Mouse (Mus musculus): ENCODE data around the gene Atp6ap1. TPM values are rescaled to one million over a fixed set of nuclear protein-coding genes. Genes with fewer than 3 reads are reported as not detected.
A peak's percentile ranks its signal among the peaks of the same experiment; 100 is the strongest.

The Atp6ap1 gene
- polyA plus RNA-seq, 1 experiment from 2014 or later: 90.7 TPM

- no peak for DNase-seq (ENCODE audit: low spot score)
- H3K27me3 ChIP-seq (ENCODE audit: low read depth, poor library complexity, severe bottlenecking): peaks cover 21% of the 10 kb centered on the region
- peaks cover 28% of the 10 kb centered on the region for H3K4me1 ChIP-seq
- H3K27ac ChIP-seq: peak overlapping the region; percentile 95
- H3K36me3 ChIP-seq: peaks cover 25% of the 10 kb centered on the region
- no peaks in the 10 kb centered on the region for H3K9me3 ChIP-seq (replicated peaks)
- H3K4me3 ChIP-seq: peak overlapping the region; percentile 60
- 31% methylated on average over 10 of the region's 10 CpGs for WGBS
Measured at GRCm38 (mm10) chrX:74329215-74329671, 32.3 kb downstream of the Atp6ap1 start.

DNA sequence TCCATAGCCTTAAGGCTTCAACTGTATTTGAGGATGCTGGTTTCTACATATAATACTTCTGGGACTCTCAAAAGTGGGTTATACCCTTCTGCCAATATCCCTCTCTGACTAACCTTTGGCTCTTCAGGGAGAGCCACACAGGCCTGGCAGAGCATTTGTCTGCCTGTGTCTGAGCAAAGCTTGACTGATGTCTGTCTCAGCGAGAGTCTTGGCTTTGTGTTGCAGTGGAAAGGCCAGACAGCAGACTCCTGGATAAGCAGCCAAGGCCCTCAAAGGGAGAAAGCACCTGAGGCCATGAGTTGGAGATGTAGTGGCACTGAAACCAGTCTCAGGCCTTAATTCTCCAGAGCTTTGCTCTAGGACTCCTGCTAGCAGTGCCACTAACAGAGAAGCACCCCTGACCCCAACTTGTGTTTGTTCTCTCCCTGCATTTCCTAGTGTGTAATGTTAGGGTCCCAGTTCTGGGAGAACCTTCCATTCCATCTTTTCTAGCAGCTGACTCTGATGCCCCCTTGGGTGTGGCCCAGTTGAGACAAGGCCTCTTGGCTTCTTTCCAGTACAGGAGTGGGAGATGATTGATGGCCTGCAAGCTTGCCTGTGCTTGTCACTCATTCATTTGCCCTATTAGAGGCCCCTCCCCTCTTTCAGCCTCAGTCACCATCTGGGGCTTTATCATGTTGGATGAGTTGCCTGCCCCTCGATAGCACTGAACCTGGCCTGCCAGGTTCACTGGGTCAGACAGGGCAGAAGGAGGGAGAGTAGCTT is 33.5 kb downstream of the Atp6ap1 start:
- 38% methylated on average over 2 of the region's 2 CpGs for WGBS
- Histone ChIP-seq H3K4me1 (peaks cover 28% of the 10 kb centered on the region), H3K9me3 (replicated peaks) (no peaks in the 10 kb centered on the region), H3K4me3 (peak overlapping the region; percentile 60), H3K27ac (peak overlapping the region; percentile 95; the same call in 1 of the 2 replicates), H3K36me3 (peaks cover 36% of the 10 kb centered on the region), H3K27me3 (ENCODE audit: low read depth, poor library complexity, severe bottlenecking) (peaks cover 21% of the 10 kb centered on the region)
- DNase-seq (ENCODE audit: low spot score): no peak

- 25% methylated on average over 13 of the region's 13 CpGs for WGBS
Measured at GRCm38 (mm10) chrX:74352645-74353466, 56.0 kb downstream of the Atp6ap1 start.

DNA sequence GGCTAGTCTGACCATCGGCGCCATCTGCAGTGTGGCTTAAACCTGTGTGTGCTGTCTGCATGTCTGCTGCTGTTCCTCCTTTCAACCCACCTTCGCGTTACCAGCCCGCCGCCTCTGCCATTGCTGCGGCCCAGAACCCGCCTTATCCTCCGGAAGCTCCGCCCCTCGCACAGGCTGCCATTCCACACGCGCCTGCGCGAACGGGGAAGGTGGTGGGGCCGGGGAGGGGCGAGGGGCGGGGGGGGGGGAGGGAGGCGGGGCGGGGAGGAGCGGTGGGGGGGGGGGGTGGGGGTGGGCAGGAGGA is 56.5 kb downstream of the Atp6ap1 start, which contains the start of gene Lage3:
Gene Lage3 (minus strand): TSS at position 152 of the 304 bp plus-strand sequence.
- DNase-seq (ENCODE audit: low spot score): peak; percentile 75
- Histone ChIP-seq H3K27me3 (ENCODE audit: low read depth, poor library complexity, severe bottlenecking) (no peaks in the 10 kb centered on the region), H3K4me1 (no peaks in the 10 kb centered on the region), H3K4me3 (peak within 1 kb of the TSS; percentile 56), H3K36me3 (no peaks in the 10 kb centered on the region), H3K27ac (peak within 1 kb of the TSS; percentile 80), H3K9me3 (replicated peaks) (no peaks in the 10 kb centered on the region)
- 10% methylated on average over 9 of the region's 22 CpGs for WGBS

More at GRCm38 (mm10) chrX:74352645-74353466, 56.0 kb downstream of the Atp6ap1 start:
- no peaks in the 10 kb centered on the region for H3K27me3 ChIP-seq (ENCODE audit: low read depth, poor library complexity, severe bottlenecking)
- peak overlapping the region; percentile 56 for H3K4me3 ChIP-seq
- no peaks in the 10 kb centered on the region for H3K9me3 ChIP-seq (replicated peaks)
- DNase-seq (ENCODE audit: low spot score): no peak
- no peaks in the 10 kb centered on the region for H3K4me1 ChIP-seq
- no peaks in the 10 kb centered on the region for H3K36me3 ChIP-seq
- peak overlapping the region; percentile 80 for H3K27ac ChIP-seq

Small RNA genes within 50 kb of the gene (microRNA-seq; reads per million reads assigned to microRNA genes)
- not detected for gene Mir7091
- not detected for gene Mir7092

Other genes with a start within 250 kb of the Atp6ap1 start
- gene Opn1mw, start 169.6 kb upstream of the Atp6ap1 start, polyA plus RNA-seq (2016; fragmentation: Nextera tagmentation; extraction: Ambion mirVana): not detected in 2 replicates
- gene Mecp2, start 161.7 kb upstream of the Atp6ap1 start, polyA plus RNA-seq (2016; fragmentation: Nextera tagmentation; extraction: Ambion mirVana): 13.8 and 14.0 TPM in 2 replicates
- gene Tex28, start 129.3 kb upstream of the Atp6ap1 start, polyA plus RNA-seq (2016; fragmentation: Nextera tagmentation; extraction: Ambion mirVana): not detected in 2 replicates
- 0.05 and 0.06 TPM in 2 replicates for gene Tktl1, start 119.8 kb upstream of the Atp6ap1 start, polyA plus RNA-seq (2016; fragmentation: Nextera tagmentation; extraction: Ambion mirVana)
- gene Flna, start 47.3 kb upstream of the Atp6ap1 start, polyA plus RNA-seq (2016; fragmentation: Nextera tagmentation; extraction: Ambion mirVana): 273 and 333 TPM in 2 replicates
- gene Emd, start 42.4 kb upstream of the Atp6ap1 start, polyA plus RNA-seq (2016; fragmentation: Nextera tagmentation; extraction: Ambion mirVana): 25.2 and 29.8 TPM in 2 replicates
- gene Rpl10, start 26.3 kb upstream of the Atp6ap1 start, polyA plus RNA-seq (2016; fragmentation: Nextera tagmentation; extraction: Ambion mirVana): 862 and 901 TPM in 2 replicates
- gene Taz, start 15.2 kb upstream of the Atp6ap1 start, polyA plus RNA-seq (2016; fragmentation: Nextera tagmentation; extraction: Ambion mirVana): 69.0 and 80.5 TPM in 2 replicates
- 3.4 and 5.0 TPM in 2 replicates for gene Dnase1l1, start 14.8 kb upstream of the Atp6ap1 start, polyA plus RNA-seq (2016; fragmentation: Nextera tagmentation; extraction: Ambion mirVana)
- 154 and 206 TPM in 2 replicates for gene Gdi1, start 7.9 kb downstream of the Atp6ap1 start, polyA plus RNA-seq (2016; fragmentation: Nextera tagmentation; extraction: Ambion mirVana)
- 55.3 and 62.7 TPM in 2 replicates for gene Fam50a, start 15.9 kb downstream of the Atp6ap1 start, polyA plus RNA-seq (2016; fragmentation: Nextera tagmentation; extraction: Ambion mirVana)
- 14.4 and 17.1 TPM in 2 replicates for gene Plxna3, start 32.0 kb downstream of the Atp6ap1 start, polyA plus RNA-seq (2016; fragmentation: Nextera tagmentation; extraction: Ambion mirVana)
- 113 and 125 TPM in 2 replicates for gene Lage3, start 56.5 kb downstream of the Atp6ap1 start, polyA plus RNA-seq (2016; fragmentation: Nextera tagmentation; extraction: Ambion mirVana)
- 57.7 and 59.8 TPM in 2 replicates for gene Ubl4a, start 76.1 kb downstream of the Atp6ap1 start, polyA plus RNA-seq (2016; fragmentation: Nextera tagmentation; extraction: Ambion mirVana)
- 12.2 and 13.2 TPM in 2 replicates for gene Slc10a3, start 76.3 kb downstream of the Atp6ap1 start, polyA plus RNA-seq (2016; fragmentation: Nextera tagmentation; extraction: Ambion mirVana)
- gene Fam3a, start 96.2 kb downstream of the Atp6ap1 start, polyA plus RNA-seq (2016; fragmentation: Nextera tagmentation; extraction: Ambion mirVana): 24.0 and 28.4 TPM in 2 replicates
- gene Ikbkg, start 96.2 kb downstream of the Atp6ap1 start, polyA plus RNA-seq (2016; fragmentation: Nextera tagmentation; extraction: Ambion mirVana): 16.7 and 17.8 TPM in 2 replicates
- 53.8 and 54.9 TPM in 2 replicates for gene G6pdx, start 132.1 kb downstream of the Atp6ap1 start, polyA plus RNA-seq (2016; fragmentation: Nextera tagmentation; extraction: Ambion mirVana)
- not detected in 2 replicates for gene Gm6880, start 184.3 kb downstream of the Atp6ap1 start, polyA plus RNA-seq (2016; fragmentation: Nextera tagmentation; extraction: Ambion mirVana)